In genomic region chr3:108209946-108210770, GRCm38 (mm10) we compare ENCODE assay signal across 7 mouse cellular contexts. TPM values are rescaled to one million over a fixed set of nuclear protein-coding genes. Genes with fewer than 3 reads are reported as not detected.
DNase-seq lines count a peak whose midpoint lies in the region; ATAC-seq and TF ChIP-seq lines count a peak whose summit lies in the region.

No protein-coding gene starts in this region.

- H3K9me3 ChIP-seq in embryonic facial prominence, embryonic 10.5 days = no peaks in the 10 kb centered on the region
- H3K9me3 ChIP-seq in intestine, postnatal 0 days (ENCODE audit: control insufficient read depth) = no peaks in the 10 kb centered on the region
- H3K9me3 ChIP-seq in midbrain, embryonic 12.5 days = no peaks in the 10 kb centered on the region

- H3K36me3 ChIP-seq in embryonic facial prominence, embryonic 10.5 days (replicated peaks) = peaks cover 34% of the 10 kb centered on the region
- peaks cover 21% of the 10 kb centered on the region for H3K36me3 ChIP-seq in intestine, postnatal 0 days (ENCODE audit: control insufficient read depth, insufficient read depth)
- peaks cover 31% of the 10 kb centered on the region for H3K36me3 ChIP-seq in midbrain, embryonic 12.5 days
- H3K36me3 ChIP-seq in small intestine, adult 2 months (ENCODE audit: control insufficient read depth, insufficient read depth, low read length) = no peaks in the 10 kb centered on the region

- peak overlapping the region; percentile 99 for H3K27ac ChIP-seq in embryonic facial prominence, embryonic 10.5 days (replicated peaks)
- peak overlapping the region; percentile 80 for H3K27ac ChIP-seq in intestine, postnatal 0 days (ENCODE audit: low read depth, low read length)
- peak overlapping the region; percentile 95 for H3K27ac ChIP-seq in midbrain, embryonic 12.5 days (replicated peaks)
- peak overlapping the region; percentile 48 for H3K27ac ChIP-seq in small intestine, adult 2 months (ENCODE audit: insufficient read depth, low read depth, low read length)

- H3K4me2 ChIP-seq in intestine, postnatal 0 days (replicated peaks; ENCODE audit: low read depth) = peak overlapping the region; percentile 95
- peak overlapping the region; percentile 88 for H3K4me2 ChIP-seq in midbrain, embryonic 12.5 days (replicated peaks)

- ATAC-seq in intestine, postnatal 0 days = peak; percentile 92
- peak; percentile 95 for ATAC-seq in midbrain, embryonic 12.5 days (ENCODE audit: low FRiP score, low read depth)

- no peaks in the 10 kb centered on the region for H3K27me3 ChIP-seq in embryonic facial prominence, embryonic 10.5 days (replicated peaks; ENCODE audit: low read depth, poor library complexity, severe bottlenecking)
- 0 out of 2 replicates have a peak, but pooled peaks cover 3% of the 10 kb centered on the region for H3K27me3 ChIP-seq in intestine, postnatal 0 days (replicated peaks; ENCODE audit: control insufficient read depth, insufficient read depth, low read length)
- H3K27me3 ChIP-seq in midbrain, embryonic 12.5 days = peaks cover 7% of the 10 kb centered on the region; the same call in 1 of the 2 replicates
- H3K27me3 ChIP-seq in small intestine, adult 2 months (ENCODE audit: control insufficient read depth, insufficient read depth, low read length) = no peaks in the 10 kb centered on the region

- peaks cover 39% of the 10 kb centered on the region for H3K4me1 ChIP-seq in embryonic facial prominence, embryonic 10.5 days
- peaks cover 5% of the 10 kb centered on the region for H3K4me1 ChIP-seq in intestine, postnatal 0 days (replicated peaks; ENCODE audit: control insufficient read depth, insufficient read depth, low read length)
- peaks cover 26% of the 10 kb centered on the region for H3K4me1 ChIP-seq in midbrain, embryonic 12.5 days
- peaks cover 7% of the 10 kb centered on the region; the same call in 1 of the 2 replicates for H3K4me1 ChIP-seq in small intestine, adult 2 months (ENCODE audit: control insufficient read depth, insufficient read depth, insufficient read length, low read length)

- peak overlapping the region; percentile 75 for H3K9ac ChIP-seq in intestine, postnatal 0 days (ENCODE audit: low read depth, low read length)
- peak overlapping the region; percentile 80 for H3K9ac ChIP-seq in midbrain, embryonic 12.5 days (replicated peaks)

- 0 out of 2 replicates have a peak, but pooled peaks have one; percentile 15 for TF ChIP-seq CTCF in intestine, postnatal 0 days (IDR thresholded peaks at IDR 0.05; ENCODE audit: low read depth)
- no peak for TF ChIP-seq CTCF in small intestine, adult 2 months (IDR thresholded peaks at IDR 0.05; ENCODE audit: extremely low read depth, insufficient read length, insufficient replicate concordance, low read depth, low read length)

- peak; percentile 93 for DNase-seq in adrenal gland, postnatal 10 days
- DNase-seq in embryonic facial prominence, embryonic 10.5 days (ENCODE audit: low spot score) = peak; percentile 98
- DNase-seq in gonadal fat pad, adult 2 months (ENCODE audit: low read depth) = peak; percentile 38
- peak; percentile 97 for DNase-seq in left cerebral cortex, postnatal 4 days

- TF ChIP-seq POLR2A in small intestine, adult 2 months (IDR thresholded peaks at IDR 0.05; ENCODE audit: low read depth, low read length) = peak; percentile 11; the same call in 1 of the 2 replicates

- H3K4me3 ChIP-seq in embryonic facial prominence, embryonic 10.5 days = peak overlapping the region; percentile 74
- H3K4me3 ChIP-seq in intestine, postnatal 0 days (ENCODE audit: low read depth, low read length) = peak overlapping the region; percentile 73
- peak overlapping the region; percentile 72 for H3K4me3 ChIP-seq in midbrain, embryonic 12.5 days
- peak overlapping the region; percentile 74 for H3K4me3 ChIP-seq in small intestine, adult 2 months (ENCODE audit: low read depth, low read length)

- WGBS in embryonic facial prominence, embryonic 10.5 days = under 1% methylated on average over 72 of the region's 72 CpGs
- WGBS in intestine, postnatal 0 days = under 1% methylated on average over 61 of the region's 72 CpGs
- WGBS in midbrain, embryonic 12.5 days = under 1% methylated on average over 71 of the region's 72 CpGs
- under 1% methylated on average over 71 of the region's 72 CpGs for WGBS in small intestine, adult 2 months

- intact Hi-C loops in left cerebral cortex, postnatal 4 days (cut with DNase I) = no loop called here

RNA-seq across cellular contexts. Expression of gene Atxn7l2, which starts 0.6 kb away (rescaled TPM):
- 10 to 100 TPM in 1 of 2 experiments, 1 to 10 TPM in 1; 7.6 to 10.1 TPM for total RNA-seq in adrenal gland, postnatal 10 days (2021)
- 23.9 and 25.8 TPM in 2 replicates for polyA plus RNA-seq in embryonic facial prominence, embryonic 10.5 days (2016; fragmentation: Nextera tagmentation; extraction: Ambion mirVana)
- 6.8 and 7.8 TPM in 2 replicates for polyA plus RNA-seq in gonadal fat pad, adult 2 months (2012; rRNA removed)
- polyA plus RNA-seq in intestine, postnatal 0 days (2015; fragmentation: Nextera tagmentation; extraction: Ambion mirVana) = 3.4 and 4.0 TPM in 2 replicates
- total RNA-seq in left cerebral cortex, postnatal 4 days (2021) = 10 to 100 TPM; 33.1 to 34.8 TPM
- polyA plus RNA-seq in midbrain, embryonic 12.5 days (2016; fragmentation: Nextera tagmentation; extraction: Ambion mirVana) = 28.9 and 29.8 TPM in 2 replicates
- 3.6 and 9.7 TPM in 2 replicates for polyA plus RNA-seq in small intestine, adult 2 months (2012; rRNA removed)

RNA-seq across cellular contexts. Expression of gene Cyb561d1, which starts 9.1 kb away (rescaled TPM):
- 1 to 10 TPM; 6.6 to 6.9 TPM for total RNA-seq in adrenal gland, postnatal 10 days (2021)
- polyA plus RNA-seq in embryonic facial prominence, embryonic 10.5 days (2016; fragmentation: Nextera tagmentation; extraction: Ambion mirVana) = 3.1 and 3.4 TPM in 2 replicates
- 9.1 and 9.6 TPM in 2 replicates for polyA plus RNA-seq in gonadal fat pad, adult 2 months (2012; rRNA removed)
- polyA plus RNA-seq in intestine, postnatal 0 days (2015; fragmentation: Nextera tagmentation; extraction: Ambion mirVana) = 6.3 and 6.7 TPM in 2 replicates
- total RNA-seq in left cerebral cortex, postnatal 4 days (2021) = 10 to 100 TPM; 10.9 to 11.4 TPM
- 5.6 TPM in 2 replicates for polyA plus RNA-seq in midbrain, embryonic 12.5 days (2016; fragmentation: Nextera tagmentation; extraction: Ambion mirVana)
- 5.5 and 9.4 TPM in 2 replicates for polyA plus RNA-seq in small intestine, adult 2 months (2012; rRNA removed)

RNA-seq across cellular contexts. Expression of gene Sypl2, which starts 16.3 kb away (rescaled TPM):
- 10 to 100 TPM; 13.3 to 44.9 TPM for total RNA-seq in adrenal gland, postnatal 10 days (2021)
- 0.55 and 0.95 TPM in 2 replicates for polyA plus RNA-seq in embryonic facial prominence, embryonic 10.5 days (2016; fragmentation: Nextera tagmentation; extraction: Ambion mirVana)
- polyA plus RNA-seq in gonadal fat pad, adult 2 months (2012; rRNA removed) = 1.8 and 2.1 TPM in 2 replicates
- polyA plus RNA-seq in intestine, postnatal 0 days (2015; fragmentation: Nextera tagmentation; extraction: Ambion mirVana) = 0.26 and 0.51 TPM in 2 replicates
- 1 to 10 TPM in 1 of 2 experiments, under 1 TPM in 1; 0.98 to 1.4 TPM for total RNA-seq in left cerebral cortex, postnatal 4 days (2021)
- 1.3 and 2.0 TPM in 2 replicates for polyA plus RNA-seq in midbrain, embryonic 12.5 days (2016; fragmentation: Nextera tagmentation; extraction: Ambion mirVana)
- polyA plus RNA-seq in small intestine, adult 2 months (2012; rRNA removed) = 2.5 and 6.3 TPM in 2 replicates

RNA-seq across cellular contexts. Expression of gene Amigo1, which starts 24.0 kb away (rescaled TPM):
- total RNA-seq in adrenal gland, postnatal 10 days (2021) = 10 to 100 TPM; 13.1 to 18.4 TPM
- polyA plus RNA-seq in embryonic facial prominence, embryonic 10.5 days (2016; fragmentation: Nextera tagmentation; extraction: Ambion mirVana) = 4.0 and 4.3 TPM in 2 replicates
- polyA plus RNA-seq in gonadal fat pad, adult 2 months (2012; rRNA removed) = 15.5 and 16.7 TPM in 2 replicates
- polyA plus RNA-seq in intestine, postnatal 0 days (2015; fragmentation: Nextera tagmentation; extraction: Ambion mirVana) = 2.8 and 2.9 TPM in 2 replicates
- total RNA-seq in left cerebral cortex, postnatal 4 days (2021) = 10 to 100 TPM; 23.6 to 25.8 TPM
- polyA plus RNA-seq in midbrain, embryonic 12.5 days (2016; fragmentation: Nextera tagmentation; extraction: Ambion mirVana) = 7.5 and 9.3 TPM in 2 replicates
- polyA plus RNA-seq in small intestine, adult 2 months (2012; rRNA removed) = 10.1 and 17.6 TPM in 2 replicates

RNA-seq across cellular contexts. Expression of gene Psma5, which starts 46.6 kb away (rescaled TPM):
- total RNA-seq in adrenal gland, postnatal 10 days (2021) = 10 to 100 TPM; 90.7 to 94.6 TPM
- polyA plus RNA-seq in embryonic facial prominence, embryonic 10.5 days (2016; fragmentation: Nextera tagmentation; extraction: Ambion mirVana) = 361 and 368 TPM in 2 replicates
- 63.6 and 79.8 TPM in 2 replicates for polyA plus RNA-seq in gonadal fat pad, adult 2 months (2012; rRNA removed)
- polyA plus RNA-seq in intestine, postnatal 0 days (2015; fragmentation: Nextera tagmentation; extraction: Ambion mirVana) = 166 and 179 TPM in 2 replicates
- total RNA-seq in left cerebral cortex, postnatal 4 days (2021) = 10 to 100 TPM; 98.8 to 99.0 TPM
- 220 and 232 TPM in 2 replicates for polyA plus RNA-seq in midbrain, embryonic 12.5 days (2016; fragmentation: Nextera tagmentation; extraction: Ambion mirVana)
- 21.9 and 36.2 TPM in 2 replicates for polyA plus RNA-seq in small intestine, adult 2 months (2012; rRNA removed)

Comparison
In these comparisons a context has a peak if more than half of its experiments do, and no peak if none do; other contexts are left out.
1. Peak in every context shown above with its lines: DNase-seq, ATAC-seq, H3K4me3 ChIP-seq and H3K27ac ChIP-seq.
2. DNase-seq: peak in every context shown above with its lines; median percentile 98 in embryonic facial prominence, embryonic 10.5 days; 97 in left cerebral cortex, postnatal 4 days; 93 in adrenal gland, postnatal 10 days; 38 in gonadal fat pad, adult 2 months.
3. H3K27ac ChIP-seq: peak in every context shown above with its lines; median percentile 99 in embryonic facial prominence, embryonic 10.5 days; 95 in midbrain, embryonic 12.5 days; 80 in intestine, postnatal 0 days; 48 in small intestine, adult 2 months.